Mouse (Mus musculus) stomach, embryonic 14.5 days (tissue): ENCODE data around the gene Amn. TPM values are rescaled to one million over a fixed set of nuclear protein-coding genes. Genes with fewer than 3 reads are reported as not detected.

Source experiments
- ATAC-seq: fragments of 200-750 bp; cut with Nextera tagmentation; 2 replicates; pipeline ENCODE4 v1.8.0; 2017; ENCODE audit warnings: low read depth, moderate TSS enrichment; ENCODE audit not compliant: insufficient number of reproducible peaks, insufficient read depth, low FRiP score
- H3K27ac ChIP-seq: fragments of 300-500 bp; sonication (generic); 2 replicates; pipeline ENCODE4 v1.5.1; 2014; ENCODE audit warnings: mild to moderate bottlenecking, low read length, moderate library complexity, mixed read lengths
- H3K27me3 ChIP-seq: fragments of 300-500 bp; sonication (generic); 2 replicates; pipeline ENCODE4 v1.6.1; 2014; ENCODE audit warnings: low read length, control low read depth, mixed read lengths; ENCODE audit not compliant: control insufficient read depth, insufficient read depth
- H3K36me3 ChIP-seq: fragments of 300-500 bp; sonication (generic); 2 replicates; pipeline ENCODE4 v1.6.1; 2014; ENCODE audit warnings: mild to moderate bottlenecking, control low read depth, low read length, moderate library complexity, mixed read lengths; ENCODE audit not compliant: control insufficient read depth, insufficient read depth
- H3K4me1 ChIP-seq: fragments of 300-500 bp; sonication (generic); 2 replicates; pipeline ENCODE4 v1.6.1; 2014; ENCODE audit warnings: low read length, control low read depth, mixed read lengths; ENCODE audit not compliant: control insufficient read depth, insufficient read depth
- H3K4me2 ChIP-seq: fragments of 300-500 bp; sonication (generic); replicated peaks from 2 replicates; pipeline ENCODE4 v1.6.1; 2014; ENCODE audit warnings: low read depth, low read length, control low read depth
- H3K4me3 ChIP-seq: fragments of 300-500 bp; sonication (generic); 2 replicates; pipeline ENCODE4 v1.5.1; 2014; ENCODE audit warnings: low read depth, low read length, control low read depth
- H3K9ac ChIP-seq: fragments of 300-500 bp; sonication (generic); replicated peaks from 2 replicates; pipeline ENCODE4 v1.6.1; 2014; ENCODE audit warnings: low read depth, mild to moderate bottlenecking, control low read depth, low read length, moderate library complexity, mixed read lengths
- H3K9me3 ChIP-seq: fragments of 300-500 bp; sonication (generic); 2 replicates; pipeline ENCODE4 v1.6.1; 2016; ENCODE audit warnings: low read depth, low read length, control low read depth; ENCODE audit not compliant: control insufficient read depth
- WGBS: fragments of 180-500 bp; shearing (Covaris S2); extraction: QIAGEN DNeasy Blood & Tissue Kit; methylation state at CpG from one replicate; pipeline ENCODE4 v1.1.7; 2014; 5-methylcytosine and 5-hydroxymethylcytosine counted together
- polyA plus RNA-seq: library from polyadenylated mRNA; unstranded; fragments of >200 nt; fragmentation: Nextera tagmentation; extraction: Ambion mirVana; gene quantifications from 2 replicates; pipeline ENCODE4 v1.2.1, GENCODE M21; 2014

The Amn gene
- polyA plus RNA-seq, 1 experiment from 2014 or later = not detected

DNA sequence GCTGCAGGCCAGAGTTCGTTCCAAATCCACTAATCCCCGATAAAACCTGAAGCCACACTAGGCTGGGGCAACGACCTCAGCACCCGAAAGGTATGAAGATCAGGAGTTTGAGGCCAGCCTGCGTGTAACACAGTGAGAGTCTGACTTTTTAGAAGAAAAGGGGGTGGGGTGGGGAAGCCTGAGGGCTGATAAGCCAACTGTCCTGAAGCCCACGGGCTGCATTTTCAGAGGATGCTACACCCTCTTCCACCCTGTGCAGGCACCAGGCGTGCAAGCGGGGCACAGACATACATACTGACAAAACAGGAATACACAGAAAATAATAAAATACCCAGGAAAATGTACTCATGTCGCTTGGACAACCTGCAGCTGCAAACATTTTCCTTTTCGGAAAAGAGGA is 40.9 kb downstream of the Amn start:
- no peaks in the 10 kb centered on the region for H3K4me1 ChIP-seq
- H3K36me3 ChIP-seq = peaks cover 84% of the 10 kb centered on the region
- no peaks in the 10 kb centered on the region for H3K27me3 ChIP-seq
- no peak overlapping the region for H3K4me3 ChIP-seq
- H3K9me3 ChIP-seq = no peaks in the 10 kb centered on the region
- no peak overlapping the region for H3K27ac ChIP-seq
- no peak overlapping the region for H3K9ac ChIP-seq
- no peak for ATAC-seq
- 90% methylated on average over 10 of the region's 10 CpGs for WGBS
- H3K4me2 ChIP-seq = no peak overlapping the region

DNA sequence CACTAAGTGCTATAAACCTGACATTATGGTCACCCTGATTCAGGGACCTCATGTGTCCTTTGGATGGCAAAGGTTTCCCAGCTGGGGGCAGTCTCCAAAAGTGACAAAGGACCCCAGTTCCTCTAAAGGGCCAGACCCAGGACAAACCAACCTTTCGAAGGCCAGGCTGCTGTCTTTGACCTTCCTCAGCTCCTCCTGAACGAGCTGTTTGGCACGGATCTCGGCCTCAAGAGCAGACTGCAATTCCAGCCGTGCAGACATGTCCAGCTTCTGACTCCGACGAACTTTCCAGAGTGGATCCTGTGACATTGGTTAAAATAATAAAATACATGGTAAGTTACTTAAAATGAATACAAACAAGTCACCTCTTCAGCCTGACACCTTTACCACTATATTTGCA is 43.4 kb downstream of the Amn start:
- WGBS = 93% methylated on average over 7 of the region's 7 CpGs
- Histone ChIP-seq H3K4me1 (no peaks in the 10 kb centered on the region), H3K9ac (no peak overlapping the region), H3K4me3 (no peak overlapping the region), H3K27me3 (no peaks in the 10 kb centered on the region), H3K9me3 (no peaks in the 10 kb centered on the region), H3K36me3 (peaks cover 95% of the 10 kb centered on the region), H3K27ac (no peak overlapping the region), H3K4me2 (no peak overlapping the region)
- ATAC-seq = no peak

DNA sequence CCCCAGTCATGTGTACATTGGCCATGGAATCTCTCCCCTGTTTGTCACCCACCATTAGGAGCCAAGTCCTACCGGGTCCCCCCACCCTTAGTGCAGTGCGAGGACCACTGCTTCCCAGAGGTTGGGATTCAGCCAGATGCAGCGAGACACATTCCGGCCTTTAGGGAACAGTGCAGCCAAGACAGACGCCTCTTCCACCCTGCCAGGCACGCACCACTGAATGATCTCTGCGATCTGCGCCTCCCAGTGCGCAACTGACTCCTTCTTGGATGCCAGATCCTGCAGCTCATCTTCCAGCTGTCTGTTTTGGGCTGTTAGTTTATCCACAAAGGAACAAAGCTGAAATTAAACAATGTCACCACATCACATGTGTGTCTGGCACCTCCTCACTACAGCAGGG is 46.8 kb downstream of the Amn start:
- H3K36me3 ChIP-seq = peaks cover 99% of the 10 kb centered on the region
- ATAC-seq = no peak
- no peak overlapping the region for H3K9ac ChIP-seq
- H3K4me3 ChIP-seq = no peak overlapping the region
- H3K27me3 ChIP-seq = no peaks in the 10 kb centered on the region
- no peaks in the 10 kb centered on the region for H3K9me3 ChIP-seq
- H3K27ac ChIP-seq = no peak overlapping the region
- no peak overlapping the region for H3K4me2 ChIP-seq
- WGBS = 92% methylated on average over 9 of the region's 9 CpGs
- H3K4me1 ChIP-seq = no peaks in the 10 kb centered on the region

DNA sequence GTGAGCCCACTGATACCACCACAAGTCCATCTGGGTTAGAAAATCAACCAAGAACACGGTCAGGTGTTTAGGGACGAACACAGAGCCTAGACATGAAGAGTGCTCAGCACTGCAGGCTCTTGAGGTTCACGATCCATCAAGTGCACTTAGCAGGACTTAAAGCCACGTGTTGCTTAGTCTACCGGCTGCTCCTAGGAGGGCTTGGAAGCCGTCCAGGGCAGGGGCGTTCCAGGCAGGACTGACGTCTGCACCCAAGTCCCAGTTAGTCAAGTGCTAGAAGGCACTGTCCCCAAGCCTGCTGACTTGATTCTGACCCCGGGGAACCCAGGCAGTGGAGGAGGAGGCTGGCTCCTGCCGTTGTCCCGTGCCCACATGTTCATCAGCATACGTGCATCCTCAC is 49.7 kb downstream of the Amn start:
- H3K4me1 ChIP-seq = no peaks in the 10 kb centered on the region
- no peak overlapping the region for H3K4me2 ChIP-seq
- H3K9ac ChIP-seq = no peak overlapping the region
- H3K27ac ChIP-seq = no peak overlapping the region
- no peak for ATAC-seq
- WGBS = 71% methylated on average over 12 of the region's 12 CpGs
- H3K36me3 ChIP-seq = peaks cover 96% of the 10 kb centered on the region
- H3K9me3 ChIP-seq = no peaks in the 10 kb centered on the region
- H3K27me3 ChIP-seq = no peaks in the 10 kb centered on the region
- no peak overlapping the region for H3K4me3 ChIP-seq

DNA sequence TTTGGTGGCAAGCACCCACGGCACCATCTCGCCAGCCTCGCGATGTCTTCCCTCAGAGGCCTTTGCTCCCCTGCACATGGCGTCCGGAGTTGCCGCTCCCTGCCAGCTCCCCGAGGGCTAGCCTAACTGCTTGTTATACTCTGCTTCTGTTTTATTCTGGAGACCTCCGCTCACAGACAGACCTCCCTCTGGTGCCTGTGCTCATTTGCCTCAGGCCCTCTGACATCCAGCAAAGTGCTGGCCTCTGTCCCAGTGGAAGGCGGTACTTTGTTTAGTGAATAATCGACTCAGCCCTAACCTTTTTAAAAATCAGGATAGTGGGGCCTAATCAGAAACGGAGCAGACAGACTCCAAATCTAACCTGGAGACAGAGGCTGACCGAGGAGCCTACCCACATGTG is 50.9 kb downstream of the Amn start:
- H3K9ac ChIP-seq = no peak overlapping the region

DNA sequence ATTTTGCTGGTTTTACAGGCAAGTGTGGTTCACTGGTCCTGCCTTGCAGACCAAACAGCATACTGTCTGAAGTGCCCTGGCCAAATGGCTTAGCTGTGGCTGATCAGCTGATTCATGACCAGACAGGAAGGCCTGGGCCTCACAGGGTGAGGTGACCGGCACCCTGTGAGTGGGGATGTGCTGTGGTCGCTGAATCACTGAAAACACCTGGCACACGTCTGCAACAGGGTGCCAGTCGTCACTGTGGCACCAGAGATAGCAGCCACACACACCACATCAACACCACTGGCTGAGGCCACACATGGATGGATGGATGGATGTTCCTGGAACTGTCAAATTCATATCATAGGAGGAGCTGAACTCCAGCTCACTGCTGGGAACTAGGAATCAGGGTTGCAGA is 52.5 kb downstream of the Amn start:
- H3K27me3 ChIP-seq = no peaks in the 10 kb centered on the region
- no peak overlapping the region for H3K4me2 ChIP-seq
- H3K4me1 ChIP-seq = no peaks in the 10 kb centered on the region
- 78% methylated on average over 4 of the region's 4 CpGs for WGBS
- H3K27ac ChIP-seq = no peak overlapping the region
- no peak for ATAC-seq
- no peaks in the 10 kb centered on the region for H3K9me3 ChIP-seq
- no peak overlapping the region for H3K4me3 ChIP-seq
- no peak overlapping the region for H3K9ac ChIP-seq
- peaks cover 90% of the 10 kb centered on the region for H3K36me3 ChIP-seq

More for the DNA sequence above, 50.9 kb downstream of the Amn start:
- Histone ChIP-seq H3K4me3 (no peak overlapping the region), H3K27me3 (no peaks in the 10 kb centered on the region), H3K27ac (no peak overlapping the region), H3K4me1 (no peaks in the 10 kb centered on the region), H3K36me3 (peaks cover 92% of the 10 kb centered on the region), H3K9me3 (no peaks in the 10 kb centered on the region), H3K4me2 (no peak overlapping the region)
- WGBS = 93% methylated on average over 13 of the region's 13 CpGs
- ATAC-seq = no peak

DNA sequence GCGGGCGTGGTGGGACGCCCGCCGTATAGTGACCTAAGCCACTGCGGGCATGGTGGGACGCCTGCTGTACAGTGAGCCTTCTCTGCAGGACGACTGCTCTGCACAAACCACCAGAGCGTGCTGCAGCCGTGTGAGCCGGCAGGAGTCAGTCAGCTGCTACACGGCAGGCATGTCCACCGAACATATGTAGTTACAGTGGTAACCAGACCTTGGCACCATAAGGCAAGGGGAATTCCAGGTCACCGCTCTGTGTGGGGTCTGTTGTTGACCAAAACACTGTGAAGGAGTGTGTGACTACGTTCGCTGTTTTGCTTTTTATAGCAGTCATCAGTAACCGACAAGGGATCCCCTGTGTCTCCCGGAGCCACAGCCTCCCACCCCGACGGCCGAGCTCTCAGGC is 53.6 kb downstream of the Amn start:
- Histone ChIP-seq H3K4me1 (no peaks in the 10 kb centered on the region), H3K4me3 (no peak overlapping the region), H3K27ac (no peak overlapping the region), H3K9me3 (no peaks in the 10 kb centered on the region), H3K4me2 (no peak overlapping the region), H3K36me3 (peaks cover 88% of the 10 kb centered on the region), H3K27me3 (no peaks in the 10 kb centered on the region), H3K9ac (no peak overlapping the region)
- ATAC-seq = no peak
- WGBS = 95% methylated on average over 21 of the region's 21 CpGs

DNA sequence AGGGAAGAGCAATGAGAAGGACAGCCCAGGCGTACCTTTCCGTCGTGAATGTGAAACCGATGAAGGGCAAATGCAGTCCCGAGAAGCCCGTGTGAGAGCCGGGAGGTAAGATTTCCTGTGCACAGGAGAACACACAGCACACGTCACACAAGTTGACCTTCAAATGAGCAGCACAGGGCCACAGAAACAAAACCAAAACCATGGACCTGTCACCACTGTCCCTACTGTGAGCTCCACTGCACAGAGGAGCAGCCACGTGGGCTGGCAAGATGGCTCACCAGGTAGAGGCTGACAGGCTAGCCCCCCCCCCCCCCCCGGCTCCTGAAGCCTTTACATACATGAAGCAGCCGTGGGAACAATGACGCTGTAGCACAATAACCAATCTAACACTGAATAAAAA is 54.1 kb downstream of the Amn start:
- H3K4me2 ChIP-seq = no peak overlapping the region
- WGBS = 97% methylated on average over 12 of the region's 12 CpGs
- H3K4me1 ChIP-seq = no peaks in the 10 kb centered on the region
- H3K4me3 ChIP-seq = no peak overlapping the region
- no peaks in the 10 kb centered on the region for H3K9me3 ChIP-seq
- peaks cover 84% of the 10 kb centered on the region for H3K36me3 ChIP-seq
- no peak overlapping the region for H3K27ac ChIP-seq
- no peak overlapping the region for H3K9ac ChIP-seq
- ATAC-seq = no peak
- H3K27me3 ChIP-seq = no peaks in the 10 kb centered on the region

DNA sequence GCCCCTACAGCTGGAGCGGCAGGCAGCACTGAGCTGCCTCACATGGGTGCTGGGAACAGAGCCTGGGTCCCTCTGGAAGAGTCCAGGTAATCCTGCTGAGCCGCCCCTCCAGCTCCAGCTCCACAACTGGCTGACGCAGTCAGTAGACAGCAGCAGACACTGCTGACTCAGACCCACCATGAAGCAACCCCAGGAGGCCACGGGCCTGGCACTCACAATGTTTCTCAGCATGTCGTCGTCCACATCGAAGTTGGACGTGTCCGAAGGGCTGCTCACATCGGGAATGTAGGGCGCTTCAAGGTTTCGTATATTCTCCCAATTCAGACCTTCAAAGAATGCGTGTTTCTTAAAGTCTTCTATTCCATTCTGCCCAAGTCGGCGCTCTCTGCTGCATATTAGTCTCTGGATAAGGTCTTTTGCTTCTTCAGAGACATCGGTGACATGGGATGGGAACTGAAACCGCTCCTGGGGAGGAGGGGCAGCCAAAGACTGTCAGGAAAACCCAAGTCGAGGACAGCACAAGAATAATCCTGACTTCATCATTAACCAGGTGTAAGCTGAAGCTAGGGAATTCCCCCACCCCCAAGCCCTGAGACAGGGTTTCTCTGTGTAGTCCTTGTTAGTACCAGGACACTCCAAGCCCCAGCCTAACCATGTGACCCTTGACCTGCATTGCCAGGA is 55.0 kb downstream of the Amn start:
- no peak overlapping the region for H3K27ac ChIP-seq
- no peak for ATAC-seq
- H3K4me3 ChIP-seq = no peak overlapping the region
- no peak overlapping the region for H3K9ac ChIP-seq
- WGBS = 93% methylated on average over 18 of the region's 18 CpGs
- peaks cover 78% of the 10 kb centered on the region for H3K36me3 ChIP-seq
- no peaks in the 10 kb centered on the region for H3K9me3 ChIP-seq
- H3K4me2 ChIP-seq = no peak overlapping the region
- no peaks in the 10 kb centered on the region for H3K4me1 ChIP-seq
- no peaks in the 10 kb centered on the region for H3K27me3 ChIP-seq
